Mouse (Mus musculus): ENCODE measurements around the gene Spty2d1. TPM values are rescaled to one million over a fixed set of nuclear protein-coding genes. Genes with fewer than 3 reads are reported as not detected.
"Not testable (repeated sequence)": the region's sequence is repeated elsewhere in the genome, so short reads cannot be mapped to it uniquely, and the experiment has no call there.

Gene Spty2d1
- polyA plus RNA-seq, 1 experiment from 2014 or later = 8.0 TPM

DNA sequence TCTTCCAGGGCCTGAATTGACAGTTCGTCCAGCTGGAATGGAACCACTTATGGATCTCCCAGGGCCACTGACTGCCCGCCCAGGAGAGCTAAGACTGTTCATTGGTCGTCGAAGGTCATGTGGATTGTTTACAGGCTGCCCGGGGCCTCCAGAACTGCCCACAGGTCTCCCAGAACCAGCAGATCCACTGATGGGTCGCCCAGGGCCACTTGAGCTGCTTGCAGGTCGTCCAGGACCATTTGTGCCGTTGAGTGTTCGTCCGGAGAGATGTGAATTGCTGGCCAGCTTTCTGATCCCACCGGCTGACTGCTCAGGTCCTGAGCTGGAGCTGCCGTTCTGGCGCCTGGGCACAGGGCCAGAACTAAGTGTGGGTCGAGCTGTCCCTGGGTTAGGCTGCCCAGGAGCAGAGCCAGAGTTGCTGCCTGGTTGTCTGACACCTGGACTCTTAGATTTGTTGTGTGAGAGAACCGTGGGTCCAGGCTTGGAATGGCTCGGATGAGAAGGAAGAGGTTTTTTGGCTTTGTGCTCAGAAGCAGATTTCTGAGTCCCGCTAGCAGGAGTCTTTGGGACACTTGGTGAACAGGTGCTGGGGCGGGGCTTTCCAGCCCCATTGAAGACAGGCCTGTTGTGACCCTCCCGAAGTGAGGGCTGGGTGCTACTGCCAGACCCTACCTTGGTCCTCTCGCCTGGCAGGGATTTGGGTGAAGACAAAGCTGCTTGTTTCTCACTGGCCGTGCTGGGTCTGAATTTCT lies 10.4 kb downstream of the Spty2d1 start:
- TF ChIP-seq CTCF (IDR thresholded peaks at IDR 0.05; ENCODE audit: low read depth) = no peak
- no peak for ATAC-seq
- no peak overlapping the region for H3K9ac ChIP-seq (ENCODE audit: low read depth, low read length)
- H3K9me3 ChIP-seq (ENCODE audit: control insufficient read depth) = no peaks in the 10 kb centered on the region
- no peaks in the 10 kb centered on the region for H3K27me3 ChIP-seq (replicated peaks; ENCODE audit: control insufficient read depth, insufficient read depth, low read length)
- H3K4me1 ChIP-seq (replicated peaks; ENCODE audit: control insufficient read depth, insufficient read depth, low read length) = peaks cover 11% of the 10 kb centered on the region; the same call in 1 of the 2 replicates
- 82% methylated on average over 21 of the region's 21 CpGs for WGBS
- peaks cover 59% of the 10 kb centered on the region for H3K36me3 ChIP-seq (ENCODE audit: control insufficient read depth, insufficient read depth)
- no peak overlapping the region for H3K4me2 ChIP-seq (replicated peaks; ENCODE audit: low read depth)
- no peak overlapping the region for H3K4me3 ChIP-seq (ENCODE audit: low read depth, low read length)
- no peak overlapping the region for H3K27ac ChIP-seq (ENCODE audit: low read depth, low read length)

DNA sequence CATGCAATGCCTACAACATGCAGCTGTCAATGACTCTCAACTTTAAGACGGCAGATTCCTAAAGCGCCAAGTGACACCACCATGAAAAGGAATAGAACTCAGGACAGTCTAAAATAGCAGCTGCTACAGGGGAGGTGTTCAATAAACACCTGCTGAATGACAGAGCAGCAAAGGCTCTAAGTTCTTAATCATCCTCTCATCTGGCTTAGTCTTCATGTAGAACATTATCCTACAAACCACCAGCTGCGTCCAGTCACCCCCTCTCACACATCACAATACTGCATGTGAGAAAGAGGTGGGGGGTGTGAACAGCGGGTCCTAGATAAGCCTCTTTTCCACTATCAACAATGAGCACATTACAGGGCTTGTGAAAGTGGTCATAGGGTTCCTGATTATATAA lies 11.2 kb downstream of the Spty2d1 start:
- Histone ChIP-seq H3K4me2 (replicated peaks; ENCODE audit: low read depth) (no peak overlapping the region), H3K36me3 (ENCODE audit: control insufficient read depth, insufficient read depth) (peaks cover 65% of the 10 kb centered on the region), H3K9ac (ENCODE audit: low read depth, low read length) (no peak overlapping the region), H3K4me1 (replicated peaks; ENCODE audit: control insufficient read depth, insufficient read depth, low read length) (peaks cover 11% of the 10 kb centered on the region; the same call in 1 of the 2 replicates), H3K27me3 (replicated peaks; ENCODE audit: control insufficient read depth, insufficient read depth, low read length) (no peaks in the 10 kb centered on the region), H3K9me3 (ENCODE audit: control insufficient read depth) (no peaks in the 10 kb centered on the region), H3K27ac (ENCODE audit: low read depth, low read length) (no peak overlapping the region), H3K4me3 (ENCODE audit: low read depth, low read length) (no peak overlapping the region)
- TF ChIP-seq CTCF (IDR thresholded peaks at IDR 0.05; ENCODE audit: low read depth) = no peak
- no peak for ATAC-seq
- 92% methylated on average over 4 of the region's 4 CpGs for WGBS

- Histone ChIP-seq H3K9ac (ENCODE audit: low read depth, low read length) (no peak overlapping the region), H3K36me3 (ENCODE audit: control insufficient read depth, insufficient read depth) (peaks cover 71% of the 10 kb centered on the region), H3K27me3 (replicated peaks; ENCODE audit: control insufficient read depth, insufficient read depth, low read length) (no peaks in the 10 kb centered on the region), H3K27ac (ENCODE audit: low read depth, low read length) (no peak overlapping the region), H3K4me2 (replicated peaks; ENCODE audit: low read depth) (no peak overlapping the region), H3K9me3 (ENCODE audit: control insufficient read depth) (no peaks in the 10 kb centered on the region), H3K4me1 (replicated peaks; ENCODE audit: control insufficient read depth, insufficient read depth, low read length) (peaks cover 7% of the 10 kb centered on the region; the same call in 1 of the 2 replicates), H3K4me3 (ENCODE audit: low read depth, low read length) (no peak overlapping the region)
- 88% methylated on average over 3 of the region's 3 CpGs for WGBS
- no peak for TF ChIP-seq CTCF (IDR thresholded peaks at IDR 0.05; ENCODE audit: low read depth)
- ATAC-seq = no peak
These were observed 12.7 kb downstream of the Spty2d1 start for GRCm38 (mm10) chr7:46995558-46995957.

- no peaks in the 10 kb centered on the region for H3K27me3 ChIP-seq (replicated peaks; ENCODE audit: control insufficient read depth, insufficient read depth, low read length)
- TF ChIP-seq CTCF (IDR thresholded peaks at IDR 0.05; ENCODE audit: low read depth) = no peak
- no peak overlapping the region for H3K9ac ChIP-seq (ENCODE audit: low read depth, low read length)
- H3K27ac ChIP-seq (ENCODE audit: low read depth, low read length) = no peak overlapping the region; the same call in 1 of the 2 replicates
- H3K36me3 ChIP-seq (ENCODE audit: control insufficient read depth, insufficient read depth) = peaks cover 64% of the 10 kb centered on the region
- no peak for ATAC-seq
- H3K4me3 ChIP-seq (ENCODE audit: low read depth, low read length) = no peak overlapping the region
- H3K9me3 ChIP-seq (ENCODE audit: control insufficient read depth) = no peaks in the 10 kb centered on the region
- WGBS = 85% methylated on average over 8 of the region's 8 CpGs
- no peaks in the 10 kb centered on the region for H3K4me1 ChIP-seq (replicated peaks; ENCODE audit: control insufficient read depth, insufficient read depth, low read length)
- no peak overlapping the region for H3K4me2 ChIP-seq (replicated peaks; ENCODE audit: low read depth)
These were observed 15.1 kb downstream of the Spty2d1 start for GRCm38 (mm10) chr7:46993079-46993478.

DNA sequence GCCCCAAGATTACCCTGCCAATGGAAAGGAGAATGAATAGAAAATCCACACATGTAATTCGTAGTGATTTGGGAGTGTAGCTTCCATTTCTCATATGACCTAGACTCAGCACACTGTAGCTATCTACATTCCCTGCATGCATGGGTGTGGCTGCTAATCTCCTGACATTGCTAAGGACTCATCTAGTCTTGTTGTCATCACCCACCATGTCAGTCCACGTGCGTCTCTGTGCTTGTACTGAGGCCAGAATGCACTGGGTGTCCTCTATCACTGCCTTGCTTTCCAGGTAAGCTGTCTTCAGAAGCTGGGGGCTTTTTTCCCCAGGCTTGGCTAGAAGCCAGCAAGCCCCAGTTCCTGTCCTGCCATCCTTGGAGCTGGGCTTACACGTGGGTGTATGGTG lies 18.8 kb downstream of the Spty2d1 start:
- not testable (repeated sequence) for H3K9ac ChIP-seq (ENCODE audit: low read depth, low read length); ATAC-seq; H3K4me2 ChIP-seq (replicated peaks; ENCODE audit: low read depth); H3K4me1 ChIP-seq (replicated peaks; ENCODE audit: control insufficient read depth, insufficient read depth, low read length); H3K27me3 ChIP-seq (replicated peaks; ENCODE audit: control insufficient read depth, insufficient read depth, low read length); H3K27ac ChIP-seq (ENCODE audit: low read depth, low read length); H3K9me3 ChIP-seq (ENCODE audit: control insufficient read depth); H3K4me3 ChIP-seq (ENCODE audit: low read depth, low read length)
- 56% methylated on average over 4 of the region's 4 CpGs for WGBS
- peaks cover 27% of the 10 kb centered on the region for H3K36me3 ChIP-seq (ENCODE audit: control insufficient read depth, insufficient read depth)

GRCm38 (mm10) chr7:46987073-46987472 lies 21.1 kb downstream of the Spty2d1 start:
- Histone ChIP-seq H3K27me3 (replicated peaks; ENCODE audit: control insufficient read depth, insufficient read depth, low read length) (no peaks in the 10 kb centered on the region), H3K9ac (ENCODE audit: low read depth, low read length) (no peak overlapping the region), H3K4me2 (replicated peaks; ENCODE audit: low read depth) (no peak overlapping the region), H3K4me1 (replicated peaks; ENCODE audit: control insufficient read depth, insufficient read depth, low read length) (no peaks in the 10 kb centered on the region), H3K27ac (ENCODE audit: low read depth, low read length) (no peak overlapping the region), H3K36me3 (ENCODE audit: control insufficient read depth, insufficient read depth) (peaks cover 6% of the 10 kb centered on the region; the same call in 1 of the 2 replicates), H3K9me3 (ENCODE audit: control insufficient read depth) (no peaks in the 10 kb centered on the region), H3K4me3 (ENCODE audit: low read depth, low read length) (no peak overlapping the region)
- TF ChIP-seq CTCF (IDR thresholded peaks at IDR 0.05; ENCODE audit: low read depth) = no peak
- WGBS = 39% methylated on average over 2 of the region's 2 CpGs
- ATAC-seq = no peak
